Mouse (Mus musculus): ENCODE results near the gene Gfpt2. TPM values are rescaled to one million over a fixed set of nuclear protein-coding genes. Genes with fewer than 3 reads are reported as not detected.
A peak's percentile ranks its signal among the peaks of the same experiment; 100 is the strongest.

Gfpt2 gene
- polyA plus RNA-seq, 1 experiment from 2014 or later, result 13.9 TPM

- 84% methylated on average over 4 of the region's 4 CpGs for WGBS (ENCODE audit: insufficient replicate concordance)
- H3K36me3 ChIP-seq (ENCODE audit: control insufficient read depth, insufficient read depth, low read length), result no peaks in the 10 kb centered on the region
Observed at GRCm38 (mm10) chr11:49774894-49775293, 19.1 kb upstream of the Gfpt2 start.

GRCm38 (mm10) chr11:49778844-49779243, 15.1 kb upstream of the Gfpt2 start:
- no peak overlapping the region for H3K9ac ChIP-seq (ENCODE audit: low read depth, low read length)
- WGBS (ENCODE audit: insufficient replicate concordance), result 83% methylated on average over 6 of the region's 6 CpGs
- no peak for ATAC-seq (replicated peaks; ENCODE audit: insufficient number of reproducible peaks, low FRiP score, low TSS enrichment)

More at GRCm38 (mm10) chr11:49774894-49775293, 19.1 kb upstream of the Gfpt2 start:
- Histone ChIP-seq H3K27ac (ENCODE audit: low read depth, low read length) (no peak overlapping the region), H3K9ac (ENCODE audit: low read depth, low read length) (no peak overlapping the region), H3K4me1 (ENCODE audit: control insufficient read depth, insufficient read depth, low read length) (no peaks in the 10 kb centered on the region), H3K4me3 (ENCODE audit: low read depth, low read length) (no peak overlapping the region), H3K9me3 (replicated peaks; ENCODE audit: control insufficient read depth, low read length) (no peaks in the 10 kb centered on the region), H3K4me2 (no peak overlapping the region), H3K27me3 (ENCODE audit: control insufficient read depth, insufficient read depth, low read length) (no peaks in the 10 kb centered on the region)
- ATAC-seq (replicated peaks; ENCODE audit: insufficient number of reproducible peaks, low FRiP score, low TSS enrichment), result no peak

GRCm38 (mm10) chr11:49780161-49780817, 13.7 kb upstream of the Gfpt2 start:
- ATAC-seq (replicated peaks; ENCODE audit: insufficient number of reproducible peaks, low FRiP score, low TSS enrichment), result no peak
- no peak overlapping the region for H3K4me2 ChIP-seq
- no peak overlapping the region for H3K9ac ChIP-seq (ENCODE audit: low read depth, low read length)
- H3K27ac ChIP-seq (ENCODE audit: low read depth, low read length), result no peak overlapping the region
- H3K36me3 ChIP-seq (ENCODE audit: control insufficient read depth, insufficient read depth, low read length), result no peaks in the 10 kb centered on the region
- H3K4me1 ChIP-seq (ENCODE audit: control insufficient read depth, insufficient read depth, low read length), result peaks cover 9% of the 10 kb centered on the region
- WGBS (ENCODE audit: insufficient replicate concordance), result 66% methylated on average over 4 of the region's 4 CpGs
- no peak overlapping the region for H3K4me3 ChIP-seq (ENCODE audit: low read depth, low read length)
- no peaks in the 10 kb centered on the region for H3K9me3 ChIP-seq (replicated peaks; ENCODE audit: control insufficient read depth, low read length)
- H3K27me3 ChIP-seq (ENCODE audit: control insufficient read depth, insufficient read depth, low read length), result no peaks in the 10 kb centered on the region

More at GRCm38 (mm10) chr11:49778844-49779243, 15.1 kb upstream of the Gfpt2 start:
- no peak overlapping the region for H3K4me2 ChIP-seq
- H3K27me3 ChIP-seq (ENCODE audit: control insufficient read depth, insufficient read depth, low read length), result no peaks in the 10 kb centered on the region
- no peak overlapping the region for H3K4me3 ChIP-seq (ENCODE audit: low read depth, low read length)
- no peaks in the 10 kb centered on the region for H3K36me3 ChIP-seq (ENCODE audit: control insufficient read depth, insufficient read depth, low read length)
- no peaks in the 10 kb centered on the region for H3K9me3 ChIP-seq (replicated peaks; ENCODE audit: control insufficient read depth, low read length)
- peaks cover 9% of the 10 kb centered on the region for H3K4me1 ChIP-seq (ENCODE audit: control insufficient read depth, insufficient read depth, low read length)
- no peak overlapping the region for H3K27ac ChIP-seq (ENCODE audit: low read depth, low read length)

GRCm38 (mm10) chr11:49781833-49782399, 12.1 kb upstream of the Gfpt2 start:
- Histone ChIP-seq H3K4me3 (ENCODE audit: low read depth, low read length) (no peak overlapping the region), H3K36me3 (ENCODE audit: control insufficient read depth, insufficient read depth, low read length) (no peaks in the 10 kb centered on the region), H3K4me1 (ENCODE audit: control insufficient read depth, insufficient read depth, low read length) (peaks cover 9% of the 10 kb centered on the region), H3K9me3 (replicated peaks; ENCODE audit: control insufficient read depth, low read length) (no peaks in the 10 kb centered on the region), H3K27me3 (ENCODE audit: control insufficient read depth, insufficient read depth, low read length) (no peaks in the 10 kb centered on the region), H3K9ac (ENCODE audit: low read depth, low read length) (no peak overlapping the region), H3K4me2 (no peak overlapping the region), H3K27ac (ENCODE audit: low read depth, low read length) (no peak overlapping the region)
- no peak for ATAC-seq (replicated peaks; ENCODE audit: insufficient number of reproducible peaks, low FRiP score, low TSS enrichment)
- WGBS (ENCODE audit: insufficient replicate concordance), result 12% methylated on average over 6 of the region's 6 CpGs

- peaks cover 10% of the 10 kb centered on the region for H3K4me1 ChIP-seq (ENCODE audit: control insufficient read depth, insufficient read depth, low read length)
- no peak for ATAC-seq (replicated peaks; ENCODE audit: insufficient number of reproducible peaks, low FRiP score, low TSS enrichment)
- H3K27me3 ChIP-seq (ENCODE audit: control insufficient read depth, insufficient read depth, low read length), result no peaks in the 10 kb centered on the region
Observed at GRCm38 (mm10) chr11:49793131-49793530, 847 bp upstream of the Gfpt2 start.

GRCm38 (mm10) chr11:49794342-49795144, 565 bp downstream of the Gfpt2 start:
- Histone ChIP-seq H3K9ac (ENCODE audit: low read depth, low read length) (peak overlapping the region; percentile 76), H3K4me3 (ENCODE audit: low read depth, low read length) (peak overlapping the region; percentile 62), H3K4me2 (peak overlapping the region; percentile 99), H3K27ac (ENCODE audit: low read depth, low read length) (no peak overlapping the region), H3K9me3 (replicated peaks; ENCODE audit: control insufficient read depth, low read length) (no peaks in the 10 kb centered on the region), H3K36me3 (ENCODE audit: control insufficient read depth, insufficient read depth, low read length) (no peaks in the 10 kb centered on the region), H3K4me1 (ENCODE audit: control insufficient read depth, insufficient read depth, low read length) (peaks cover 10% of the 10 kb centered on the region), H3K27me3 (ENCODE audit: control insufficient read depth, insufficient read depth, low read length) (no peaks in the 10 kb centered on the region)
- under 1% methylated on average over 42 of the region's 45 CpGs for WGBS (ENCODE audit: insufficient replicate concordance)
- ATAC-seq (replicated peaks; ENCODE audit: insufficient number of reproducible peaks, low FRiP score, low TSS enrichment), result no peak

More at GRCm38 (mm10) chr11:49793131-49793530, 847 bp upstream of the Gfpt2 start:
- no peak overlapping the region for H3K9ac ChIP-seq (ENCODE audit: low read depth, low read length)
- H3K4me2 ChIP-seq, result peak overlapping the region; percentile 99
- no peaks in the 10 kb centered on the region for H3K36me3 ChIP-seq (ENCODE audit: control insufficient read depth, insufficient read depth, low read length)
- H3K4me3 ChIP-seq (ENCODE audit: low read depth, low read length), result no peak overlapping the region
- H3K9me3 ChIP-seq (replicated peaks; ENCODE audit: control insufficient read depth, low read length), result no peaks in the 10 kb centered on the region
- no peak overlapping the region for H3K27ac ChIP-seq (ENCODE audit: low read depth, low read length)
- WGBS (ENCODE audit: insufficient replicate concordance), result 6% methylated on average over 14 of the region's 14 CpGs

GRCm38 (mm10) chr11:49798931-49799330, 5.0 kb downstream of the Gfpt2 start:
- no peak for ATAC-seq (replicated peaks; ENCODE audit: insufficient number of reproducible peaks, low FRiP score, low TSS enrichment)
- Histone ChIP-seq H3K9me3 (replicated peaks; ENCODE audit: control insufficient read depth, low read length) (no peaks in the 10 kb centered on the region), H3K36me3 (ENCODE audit: control insufficient read depth, insufficient read depth, low read length) (no peaks in the 10 kb centered on the region), H3K27me3 (ENCODE audit: control insufficient read depth, insufficient read depth, low read length) (no peaks in the 10 kb centered on the region), H3K4me3 (ENCODE audit: low read depth, low read length) (no peak overlapping the region), H3K4me1 (ENCODE audit: control insufficient read depth, insufficient read depth, low read length) (peaks cover 5% of the 10 kb centered on the region; the same call in 1 of the 2 replicates), H3K4me2 (no peak overlapping the region), H3K9ac (ENCODE audit: low read depth, low read length) (no peak overlapping the region), H3K27ac (ENCODE audit: low read depth, low read length) (no peak overlapping the region)
- WGBS (ENCODE audit: insufficient replicate concordance), result 83% methylated on average over 6 of the region's 6 CpGs

- Histone ChIP-seq H3K27me3 (ENCODE audit: control insufficient read depth, insufficient read depth, low read length) (no peaks in the 10 kb centered on the region), H3K4me3 (ENCODE audit: low read depth, low read length) (no peak overlapping the region), H3K36me3 (ENCODE audit: control insufficient read depth, insufficient read depth, low read length) (no peaks in the 10 kb centered on the region), H3K9me3 (replicated peaks; ENCODE audit: control insufficient read depth, low read length) (no peaks in the 10 kb centered on the region), H3K9ac (ENCODE audit: low read depth, low read length) (no peak overlapping the region), H3K27ac (ENCODE audit: low read depth, low read length) (no peak overlapping the region), H3K4me2 (no peak overlapping the region), H3K4me1 (ENCODE audit: control insufficient read depth, insufficient read depth, low read length) (no peaks in the 10 kb centered on the region)
- WGBS (ENCODE audit: insufficient replicate concordance), result 82% methylated on average over 4 of the region's 4 CpGs
- no peak for ATAC-seq (replicated peaks; ENCODE audit: insufficient number of reproducible peaks, low FRiP score, low TSS enrichment)
Observed at GRCm38 (mm10) chr11:49801516-49801915, 7.5 kb downstream of the Gfpt2 start.

Measured in heart, embryonic 11.5 days (tissue).